Mouse (Mus musculus) adrenal gland, postnatal 36 days (tissue): ENCODE results near the gene Arhgef6. TPM values are rescaled to one million over a fixed set of nuclear protein-coding genes. Genes with fewer than 3 reads are reported as not detected.

ENCODE experiments used
- DNase-seq, 2 experiments: peaks; one replicate each; pipeline ENCODE4 v3.0.0; 2021; ENCODE audit warnings: mixed read lengths in 1 of 2
- total RNA-seq, 2 experiments: library from RNA; stranded (reverse); gene quantifications; 2 replicates each; pipeline ENCODE4 v1.2.3; 2021

The Arhgef6 gene
- total RNA-seq, 2 experiments from 2014 or later = 36.6 to 42.6 TPM

GRCm38 (mm10) chrX:57196319-57196718, 142.2 kb downstream of the Arhgef6 start:
- no peak for DNase-seq

- no peak for DNase-seq
Observed at GRCm38 (mm10) chrX:57189335-57189734, 149.2 kb downstream of the Arhgef6 start.

GRCm38 (mm10) chrX:57187301-57187700, 151.2 kb downstream of the Arhgef6 start:
- DNase-seq = no peak

- no peak for DNase-seq
Observed at GRCm38 (mm10) chrX:57183359-57183758, 155.2 kb downstream of the Arhgef6 start.

GRCm38 (mm10) chrX:57182470-57182869, 156.1 kb downstream of the Arhgef6 start:
- DNase-seq = no peak

Other genes with a start within 250 kb of the Arhgef6 start
- not detected for gene Cd40lg, start 126.6 kb downstream of the Arhgef6 start, total RNA-seq
- 10 to 100 TPM; 22.8 to 31.9 TPM for gene Rbmx, start 54.3 kb upstream of the Arhgef6 start, total RNA-seq
- gene Gm364, start 70.4 kb upstream of the Arhgef6 start, total RNA-seq = not detected
- not detected for gene Gpr101, start 165.0 kb upstream of the Arhgef6 start, total RNA-seq